Mouse (Mus musculus): ENCODE measurements at regions not wholly inside any gene's neighbourhood (a gene's known extent, or its start where the extent isn't known, plus 50 kb on each side); places are given as distances from the start of the nearest gene placed in this dataset.
A peak's percentile ranks its signal among the peaks of the same experiment; 100 is the strongest.

GRCm38 (mm10) chr6:101501716-101502115 lies 124.0 kb upstream of the Pdzrn3 start:
- Histone ChIP-seq H3K4me3 (ENCODE audit: low read depth, low read length) (no peak overlapping the region), H3K27me3 (ENCODE audit: control insufficient read depth, insufficient read depth, low read depth, low read length) (no peaks in the 10 kb centered on the region), H3K36me3 (ENCODE audit: control insufficient read depth, insufficient read depth, low read length) (no peaks in the 10 kb centered on the region), H3K4me1 (ENCODE audit: control insufficient read depth, insufficient read depth, low read length) (0 out of 2 replicates have a peak, but pooled peaks cover 2% of the 10 kb centered on the region), H3K9me3 (replicated peaks; ENCODE audit: control insufficient read depth, low read length, poor library complexity, severe bottlenecking) (no peaks in the 10 kb centered on the region), H3K4me2 (ENCODE audit: low read length) (no peak overlapping the region), H3K27ac (ENCODE audit: low read length) (no peak overlapping the region), H3K9ac (ENCODE audit: low read depth, low read length) (no peak overlapping the region)
- ATAC-seq = no peak
- 80% methylated on average over 4 of the region's 4 CpGs for WGBS

GRCm38 (mm10) chr6:101500202-101500601 lies 122.5 kb upstream of the Pdzrn3 start:
- Histone ChIP-seq H3K36me3 (ENCODE audit: control insufficient read depth, insufficient read depth, low read length) (no peaks in the 10 kb centered on the region), H3K9me3 (replicated peaks; ENCODE audit: control insufficient read depth, low read length, poor library complexity, severe bottlenecking) (no peaks in the 10 kb centered on the region), H3K27me3 (ENCODE audit: control insufficient read depth, insufficient read depth, low read depth, low read length) (no peaks in the 10 kb centered on the region), H3K4me3 (ENCODE audit: low read depth, low read length) (no peak overlapping the region), H3K9ac (ENCODE audit: low read depth, low read length) (no peak overlapping the region), H3K4me2 (ENCODE audit: low read length) (no peak overlapping the region), H3K4me1 (ENCODE audit: control insufficient read depth, insufficient read depth, low read length) (0 out of 2 replicates have a peak, but pooled peaks cover 2% of the 10 kb centered on the region), H3K27ac (ENCODE audit: low read length) (no peak overlapping the region)
- no peak for ATAC-seq

- Histone ChIP-seq H3K27me3 (ENCODE audit: control insufficient read depth, insufficient read depth, low read depth, low read length) (no peaks in the 10 kb centered on the region), H3K36me3 (ENCODE audit: control insufficient read depth, insufficient read depth, low read length) (no peaks in the 10 kb centered on the region), H3K9me3 (replicated peaks; ENCODE audit: control insufficient read depth, low read length, poor library complexity, severe bottlenecking) (no peaks in the 10 kb centered on the region), H3K9ac (ENCODE audit: low read depth, low read length) (no peak overlapping the region), H3K4me1 (ENCODE audit: control insufficient read depth, insufficient read depth, low read length) (no peaks in the 10 kb centered on the region), H3K4me2 (ENCODE audit: low read length) (no peak overlapping the region), H3K4me3 (ENCODE audit: low read depth, low read length) (no peak overlapping the region), H3K27ac (ENCODE audit: low read length) (no peak overlapping the region)
- ATAC-seq = no peak
- WGBS = 63% methylated on average over 2 of the region's 2 CpGs
Measured at GRCm38 (mm10) chr6:101488466-101488865, 110.8 kb upstream of the Pdzrn3 start.

GRCm38 (mm10) chr6:101484526-101485287 lies 107.0 kb upstream of the Pdzrn3 start:
- Histone ChIP-seq H3K27ac (ENCODE audit: low read length) (no peak overlapping the region), H3K27me3 (ENCODE audit: control insufficient read depth, insufficient read depth, low read depth, low read length) (no peaks in the 10 kb centered on the region), H3K9ac (ENCODE audit: low read depth, low read length) (no peak overlapping the region), H3K4me1 (ENCODE audit: control insufficient read depth, insufficient read depth, low read length) (no peaks in the 10 kb centered on the region), H3K4me2 (ENCODE audit: low read length) (no peak overlapping the region), H3K9me3 (replicated peaks; ENCODE audit: control insufficient read depth, low read length, poor library complexity, severe bottlenecking) (no peaks in the 10 kb centered on the region), H3K4me3 (ENCODE audit: low read depth, low read length) (no peak overlapping the region), H3K36me3 (ENCODE audit: control insufficient read depth, insufficient read depth, low read length) (no peaks in the 10 kb centered on the region)
- WGBS = 63% methylated on average over 12 of the region's 12 CpGs
- no peak for ATAC-seq

GRCm38 (mm10) chr6:101482635-101483465 lies 105.2 kb upstream of the Pdzrn3 start:
- WGBS = 51% methylated on average over 9 of the region's 9 CpGs
- H3K9me3 ChIP-seq (replicated peaks; ENCODE audit: control insufficient read depth, low read length, poor library complexity, severe bottlenecking) = no peaks in the 10 kb centered on the region
- no peak for ATAC-seq
- no peaks in the 10 kb centered on the region for H3K36me3 ChIP-seq (ENCODE audit: control insufficient read depth, insufficient read depth, low read length)
- H3K27ac ChIP-seq (ENCODE audit: low read length) = no peak overlapping the region
- H3K9ac ChIP-seq (ENCODE audit: low read depth, low read length) = no peak overlapping the region
- no peaks in the 10 kb centered on the region for H3K27me3 ChIP-seq (ENCODE audit: control insufficient read depth, insufficient read depth, low read depth, low read length)
- no peak overlapping the region for H3K4me2 ChIP-seq (ENCODE audit: low read length)
- no peaks in the 10 kb centered on the region for H3K4me1 ChIP-seq (ENCODE audit: control insufficient read depth, insufficient read depth, low read length)
- H3K4me3 ChIP-seq (ENCODE audit: low read depth, low read length) = no peak overlapping the region

- H3K9ac ChIP-seq (ENCODE audit: low read depth, low read length) = no peak overlapping the region
- H3K9me3 ChIP-seq (replicated peaks; ENCODE audit: control insufficient read depth, low read length, poor library complexity, severe bottlenecking) = no peaks in the 10 kb centered on the region
- no peaks in the 10 kb centered on the region for H3K36me3 ChIP-seq (ENCODE audit: control insufficient read depth, insufficient read depth, low read length)
- H3K4me1 ChIP-seq (ENCODE audit: control insufficient read depth, insufficient read depth, low read length) = no peaks in the 10 kb centered on the region; the same call in 1 of the 2 replicates
- 97% methylated on average over 1 of the region's 1 CpGs for WGBS
- no peak overlapping the region for H3K4me2 ChIP-seq (ENCODE audit: low read length)
- H3K4me3 ChIP-seq (ENCODE audit: low read depth, low read length) = no peak overlapping the region
- no peak overlapping the region for H3K27ac ChIP-seq (ENCODE audit: low read length)
- no peak for ATAC-seq
- H3K27me3 ChIP-seq (ENCODE audit: control insufficient read depth, insufficient read depth, low read depth, low read length) = no peaks in the 10 kb centered on the region
Measured at GRCm38 (mm10) chr6:101473956-101474355, 96.3 kb upstream of the Pdzrn3 start.

GRCm38 (mm10) chr6:101473257-101473925 lies 95.7 kb upstream of the Pdzrn3 start:
- H3K27ac ChIP-seq (ENCODE audit: low read length) = no peak overlapping the region
- 12% methylated on average over 5 of the region's 5 CpGs for WGBS
- H3K9ac ChIP-seq (ENCODE audit: low read depth, low read length) = no peak overlapping the region
- H3K9me3 ChIP-seq (replicated peaks; ENCODE audit: control insufficient read depth, low read length, poor library complexity, severe bottlenecking) = no peaks in the 10 kb centered on the region
- no peak overlapping the region for H3K4me3 ChIP-seq (ENCODE audit: low read depth, low read length)
- no peaks in the 10 kb centered on the region; the same call in 1 of the 2 replicates for H3K4me1 ChIP-seq (ENCODE audit: control insufficient read depth, insufficient read depth, low read length)
- no peaks in the 10 kb centered on the region for H3K36me3 ChIP-seq (ENCODE audit: control insufficient read depth, insufficient read depth, low read length)
- H3K27me3 ChIP-seq (ENCODE audit: control insufficient read depth, insufficient read depth, low read depth, low read length) = no peaks in the 10 kb centered on the region
- ATAC-seq = peak; percentile 95
- no peak overlapping the region for H3K4me2 ChIP-seq (ENCODE audit: low read length)

- H3K27ac ChIP-seq (ENCODE audit: low read length) = no peak overlapping the region
- 76% methylated on average over 1 of the region's 1 CpGs for WGBS
- no peak for ATAC-seq
- H3K4me3 ChIP-seq (ENCODE audit: low read depth, low read length) = no peak overlapping the region
- no peak overlapping the region for H3K4me2 ChIP-seq (ENCODE audit: low read length)
- no peaks in the 10 kb centered on the region for H3K36me3 ChIP-seq (ENCODE audit: control insufficient read depth, insufficient read depth, low read length)
- no peak overlapping the region for H3K9ac ChIP-seq (ENCODE audit: low read depth, low read length)
- H3K27me3 ChIP-seq (ENCODE audit: control insufficient read depth, insufficient read depth, low read depth, low read length) = no peaks in the 10 kb centered on the region
- no peaks in the 10 kb centered on the region for H3K9me3 ChIP-seq (replicated peaks; ENCODE audit: control insufficient read depth, low read length, poor library complexity, severe bottlenecking)
- no peaks in the 10 kb centered on the region for H3K4me1 ChIP-seq (ENCODE audit: control insufficient read depth, insufficient read depth, low read length)
Measured at GRCm38 (mm10) chr6:101464910-101465309, 87.2 kb upstream of the Pdzrn3 start.
